Mouse (Mus musculus): Measurements from ENCODE around the gene Nhp2.

Gene Nhp2

DNA sequence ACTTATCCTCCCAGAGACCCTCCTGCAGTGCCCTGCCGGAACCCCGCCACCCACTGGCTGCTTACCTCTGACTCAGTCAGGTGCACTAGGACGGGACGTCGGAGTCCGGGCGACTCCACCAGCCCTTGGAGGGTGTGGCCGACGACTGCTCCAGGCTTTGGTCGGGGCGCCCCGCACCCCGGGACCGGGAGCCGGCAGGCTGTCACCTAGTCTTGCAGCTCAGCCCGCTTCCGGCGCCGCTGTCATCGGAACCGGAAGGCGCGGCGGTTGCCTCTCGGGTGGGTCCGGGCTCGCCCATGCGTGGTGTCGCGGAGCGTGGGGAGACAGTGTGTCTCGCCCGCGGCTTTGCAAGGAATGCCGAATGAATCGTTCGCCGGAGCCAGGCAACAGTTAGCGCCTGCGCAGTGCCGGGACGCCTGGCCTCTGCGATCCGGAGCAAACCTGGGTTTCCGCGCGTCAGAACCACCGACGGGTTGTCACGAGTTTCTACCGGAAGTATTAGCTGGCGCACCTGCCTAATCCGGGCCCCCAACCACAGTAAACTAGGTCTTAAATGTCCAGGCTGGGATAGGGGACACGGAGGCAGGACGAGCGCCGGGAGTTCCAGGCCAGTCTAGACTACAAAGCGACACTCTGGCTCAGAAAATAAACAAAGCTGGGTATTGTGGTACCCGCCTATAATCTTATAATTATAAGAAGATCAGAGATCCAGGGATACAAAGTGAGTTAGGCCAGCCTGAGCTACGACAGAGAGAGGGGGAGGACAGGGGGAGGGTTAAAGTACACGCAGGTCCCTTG, 16.2 kb downstream of the Nhp2 start, which contains the start of gene Rmnd5b:
Gene Rmnd5b, minus strand, starts transcription at position 372 of the 798 bp plus-strand sequence.
- peak; percentile 77 for DNase-seq (ENCODE audit: low read depth, low spot score)

DNA sequence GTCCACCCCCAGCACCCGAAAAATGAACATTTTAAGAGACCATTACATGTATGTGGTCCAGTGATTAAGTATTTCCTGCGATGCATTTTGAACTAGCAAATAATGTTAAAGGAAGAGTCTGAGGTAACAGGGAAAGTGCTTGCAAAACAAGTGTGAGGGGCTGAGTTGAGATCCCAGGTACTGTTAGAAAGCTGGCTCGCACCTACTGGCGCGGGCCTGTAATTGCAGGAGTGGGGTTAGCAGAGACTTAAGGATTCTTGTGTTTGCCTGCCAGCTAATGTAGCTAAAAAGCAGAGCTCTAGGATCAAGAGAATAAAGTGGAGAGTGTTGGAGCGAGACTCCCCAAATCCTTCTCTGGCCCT, 16.8 kb downstream of the Nhp2 start:
- DNase-seq (ENCODE audit: low read depth, low spot score), result no peak

DNA sequence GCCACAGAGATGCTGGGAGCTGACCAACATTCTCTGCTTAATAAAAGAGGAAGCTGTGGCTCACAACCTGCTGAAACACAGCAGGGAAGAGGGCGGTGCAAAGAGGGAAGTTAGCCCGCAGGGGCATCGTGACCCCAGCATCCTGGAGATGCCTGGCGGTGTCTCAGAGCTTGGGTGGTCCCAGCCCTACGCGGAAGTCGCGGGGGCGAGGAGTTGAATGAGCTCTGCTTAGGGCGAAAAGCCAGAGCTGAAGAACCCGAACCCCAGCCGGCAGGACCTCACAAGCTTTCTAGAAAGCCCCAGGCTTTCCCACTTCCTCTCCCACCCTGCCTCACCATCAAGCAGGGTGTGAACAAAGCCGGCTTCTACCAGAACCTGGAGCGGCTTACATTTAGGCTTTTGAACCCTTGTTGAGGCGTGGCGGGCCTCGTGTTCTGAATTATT, 18.5 kb downstream of the Nhp2 start:
- no peak for DNase-seq (ENCODE audit: low read depth, low spot score)

DNA sequence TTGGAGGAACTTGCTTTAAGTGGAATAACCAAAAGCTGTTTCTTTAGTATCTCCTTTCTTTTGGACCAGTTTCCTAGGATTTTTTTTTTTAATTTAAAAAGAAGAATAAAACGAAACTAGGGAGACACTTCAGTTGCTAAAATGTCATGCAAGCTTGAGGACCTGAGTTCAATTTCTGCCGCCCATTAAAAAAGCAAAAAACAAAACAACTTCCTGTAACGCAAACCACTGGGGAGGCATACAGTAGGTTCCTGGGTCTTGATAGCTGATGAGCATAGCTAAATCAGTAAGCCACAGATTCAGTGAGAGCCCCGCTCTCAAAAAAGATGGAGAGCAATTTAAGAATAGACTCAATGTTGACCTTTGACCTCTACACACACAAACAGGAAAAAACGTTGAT, 19.0 kb downstream of the Nhp2 start:
- DNase-seq (ENCODE audit: low read depth, low spot score), result no peak

DNA sequence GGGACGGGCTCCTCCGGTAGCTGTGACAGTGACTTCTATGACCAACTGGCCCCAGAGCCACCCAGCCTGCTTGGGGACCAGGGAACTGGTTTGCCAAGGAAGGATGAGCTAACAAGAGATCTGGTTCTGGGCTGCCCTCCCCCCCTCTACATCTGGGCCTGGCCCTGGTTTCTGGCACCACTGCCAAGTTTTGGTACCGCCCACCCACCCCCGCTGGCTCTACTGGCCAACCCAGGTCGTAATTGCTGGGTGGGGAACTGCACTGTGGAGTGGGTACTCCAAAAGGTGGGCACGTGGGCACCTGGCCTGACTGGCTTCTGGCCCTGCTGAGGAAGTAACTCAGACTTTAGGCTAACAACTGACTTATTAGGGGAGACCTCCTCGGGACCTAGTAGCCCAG, 21.2 kb downstream of the Nhp2 start:
- no peak for DNase-seq (ENCODE audit: low read depth, low spot score)

DNA sequence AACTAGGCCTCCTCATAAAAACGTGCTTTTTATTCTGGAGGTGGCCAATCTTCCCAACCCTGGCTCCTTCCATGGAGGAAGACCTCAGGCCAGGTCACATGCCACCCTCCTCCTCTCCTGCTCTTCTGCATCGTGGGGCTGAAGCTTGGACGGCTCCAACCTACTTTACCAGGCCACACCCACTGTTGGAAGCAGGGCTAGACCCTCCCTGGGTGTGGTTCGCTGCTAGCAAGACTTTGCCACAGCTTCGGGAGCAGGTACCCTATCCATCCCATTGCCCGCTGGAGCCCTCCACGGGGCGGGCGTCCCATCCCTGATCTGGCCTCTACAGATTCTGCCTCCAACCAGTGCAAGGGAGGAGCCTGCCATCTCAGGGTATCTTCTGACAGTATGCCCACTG, 23.7 kb downstream of the Nhp2 start:
- no peak for DNase-seq (ENCODE audit: low read depth, low spot score)

DNA sequence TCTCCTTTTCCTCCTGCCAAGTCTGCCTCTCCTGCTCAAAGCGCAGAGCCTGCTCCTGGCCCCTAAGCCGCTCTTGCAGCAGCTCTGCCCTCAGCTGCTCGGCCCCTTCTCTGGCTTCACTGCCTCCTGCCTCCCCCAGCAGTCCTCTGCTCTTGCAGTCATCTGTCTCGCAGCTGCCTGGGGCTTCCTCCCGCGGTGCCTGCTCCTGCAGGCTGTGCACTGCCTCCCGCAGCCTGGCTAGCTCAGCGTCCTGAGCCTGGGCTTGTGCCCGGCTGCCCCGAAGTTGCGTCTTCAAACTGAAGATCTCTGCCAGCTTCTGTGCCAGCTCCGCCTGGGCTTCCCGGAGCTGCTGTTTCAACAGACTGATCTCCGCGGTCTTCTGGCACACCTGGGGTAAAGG, 24.2 kb downstream of the Nhp2 start:
- no peak for DNase-seq (ENCODE audit: low read depth, low spot score)

DNA sequence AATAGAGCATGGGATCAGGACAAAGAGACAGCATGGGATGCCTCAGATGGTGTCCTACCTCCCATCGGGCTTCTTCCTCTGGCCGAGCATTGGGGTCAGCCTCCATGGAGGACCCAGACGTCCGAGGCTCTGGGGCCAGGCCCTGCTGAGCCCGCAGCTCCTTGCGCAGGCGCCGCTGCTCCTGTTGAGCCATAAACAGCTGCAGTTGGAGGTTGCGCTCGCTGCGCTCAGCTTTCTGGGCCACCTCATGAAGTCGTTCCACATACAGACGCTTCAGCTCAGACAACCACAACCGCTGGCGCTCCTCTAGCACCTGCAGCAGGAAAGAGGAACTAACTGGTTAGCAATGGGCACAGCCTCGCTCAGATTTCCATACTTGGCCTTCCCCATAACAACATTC, 24.7 kb downstream of the Nhp2 start:
- DNase-seq (ENCODE audit: low read depth, low spot score), result no peak

DNA sequence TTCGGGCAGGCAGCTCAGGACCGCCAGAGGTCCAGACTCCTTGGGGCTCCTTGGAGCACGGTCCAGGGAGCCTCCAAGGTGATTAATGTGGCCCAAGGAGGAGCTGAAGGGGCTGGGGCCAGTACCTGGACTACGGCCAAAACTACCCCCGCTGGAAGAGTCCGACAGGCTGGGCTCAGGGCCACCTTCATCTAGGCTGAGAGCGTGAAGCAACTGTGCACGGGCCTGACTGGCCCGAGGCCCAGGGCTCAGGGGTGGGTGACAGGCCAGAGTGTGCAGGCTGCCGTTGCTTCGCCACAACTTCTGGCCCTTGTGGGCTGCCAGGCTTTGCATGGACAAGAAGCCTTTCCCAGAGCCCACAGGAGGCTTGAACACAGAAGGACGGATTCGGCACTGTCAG, 25.8 kb downstream of the Nhp2 start:
- DNase-seq (ENCODE audit: low read depth, low spot score), result no peak

DNA sequence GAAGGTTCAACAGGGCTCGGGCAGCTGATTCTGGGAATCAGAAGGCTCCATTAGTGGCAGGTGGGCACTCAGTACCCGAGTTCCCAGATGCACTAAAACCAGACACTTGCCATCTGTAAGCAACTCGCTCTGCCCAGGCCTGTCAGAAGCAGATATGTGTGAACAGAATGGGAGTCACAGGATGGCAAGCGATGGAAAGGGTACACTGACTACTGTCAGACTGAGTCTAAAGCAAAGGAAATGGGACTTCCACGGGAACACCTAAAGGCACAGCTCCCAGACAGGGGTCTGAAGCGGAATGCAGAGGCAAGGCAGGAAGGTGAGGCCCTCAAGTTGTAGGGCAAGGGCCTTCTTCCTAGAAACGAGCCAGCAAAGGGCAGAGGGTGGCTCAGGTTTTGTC, 26.7 kb downstream of the Nhp2 start:
- no peak for DNase-seq (ENCODE audit: low read depth, low spot score)

DNA sequence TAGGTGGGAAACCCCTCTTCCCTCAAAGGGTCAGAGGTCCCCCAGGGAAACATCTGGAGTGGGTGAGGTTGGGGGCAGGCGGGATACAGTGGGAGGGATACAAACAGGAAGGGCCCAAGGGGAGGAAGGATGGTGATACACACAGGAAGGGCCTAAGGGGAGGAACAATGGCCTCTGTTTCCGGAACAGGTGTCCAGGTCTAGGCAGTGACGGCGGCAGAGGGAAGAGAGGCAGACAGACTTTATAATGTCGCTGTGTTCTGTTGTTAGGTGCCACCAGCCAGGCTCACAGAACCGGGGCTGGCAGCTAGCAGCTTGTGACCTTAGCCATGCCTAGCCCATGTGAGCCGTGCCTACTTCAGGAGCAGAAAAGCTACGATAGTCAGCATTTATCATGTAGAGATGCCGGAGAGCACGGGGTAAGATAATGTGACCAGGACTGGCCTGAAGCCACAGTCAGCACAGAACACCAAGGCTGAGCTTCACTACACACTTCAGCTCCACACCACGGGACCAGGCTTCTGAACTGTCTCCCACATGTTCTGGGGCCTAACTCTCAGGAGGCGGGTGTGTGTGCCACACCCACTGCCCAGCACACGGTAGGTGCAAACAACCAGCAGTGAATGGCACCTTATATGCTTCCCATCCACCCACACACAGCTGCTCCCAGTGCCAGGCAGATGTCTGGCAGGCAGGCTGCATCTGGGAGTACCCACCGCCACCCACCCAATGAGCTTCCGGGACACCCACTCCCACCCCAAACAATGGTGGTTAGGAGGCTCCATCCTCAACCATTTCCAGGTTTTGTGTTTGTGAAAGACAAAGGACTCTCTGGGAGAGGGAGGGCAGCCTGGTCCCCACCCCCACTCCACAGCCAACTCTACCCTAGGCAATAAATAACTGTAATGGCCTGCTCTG, 27.5 kb downstream of the Nhp2 start:
- DNase-seq (ENCODE audit: low read depth, low spot score), result no peak

DNA sequence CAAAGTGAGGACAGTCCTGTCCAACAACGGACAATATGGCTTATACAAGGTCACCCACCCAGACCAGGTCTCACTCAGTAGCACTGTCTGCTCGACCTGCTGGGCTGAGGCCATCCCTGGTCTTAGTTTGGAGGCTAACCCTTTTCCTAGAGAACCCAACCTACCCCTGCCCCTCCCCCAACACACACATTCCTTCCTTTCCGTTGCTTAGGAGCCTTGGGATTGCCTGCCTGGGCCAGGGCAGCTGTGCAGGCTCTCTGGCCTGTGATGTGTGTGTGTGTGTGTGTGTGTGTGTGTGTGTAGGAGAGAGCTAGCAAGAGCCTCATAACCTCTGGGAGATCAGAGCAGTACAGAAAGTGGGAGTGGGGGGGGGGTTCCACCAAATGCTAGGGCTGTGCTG, 29.0 kb downstream of the Nhp2 start:
- no peak for DNase-seq (ENCODE audit: low read depth, low spot score)

DNA sequence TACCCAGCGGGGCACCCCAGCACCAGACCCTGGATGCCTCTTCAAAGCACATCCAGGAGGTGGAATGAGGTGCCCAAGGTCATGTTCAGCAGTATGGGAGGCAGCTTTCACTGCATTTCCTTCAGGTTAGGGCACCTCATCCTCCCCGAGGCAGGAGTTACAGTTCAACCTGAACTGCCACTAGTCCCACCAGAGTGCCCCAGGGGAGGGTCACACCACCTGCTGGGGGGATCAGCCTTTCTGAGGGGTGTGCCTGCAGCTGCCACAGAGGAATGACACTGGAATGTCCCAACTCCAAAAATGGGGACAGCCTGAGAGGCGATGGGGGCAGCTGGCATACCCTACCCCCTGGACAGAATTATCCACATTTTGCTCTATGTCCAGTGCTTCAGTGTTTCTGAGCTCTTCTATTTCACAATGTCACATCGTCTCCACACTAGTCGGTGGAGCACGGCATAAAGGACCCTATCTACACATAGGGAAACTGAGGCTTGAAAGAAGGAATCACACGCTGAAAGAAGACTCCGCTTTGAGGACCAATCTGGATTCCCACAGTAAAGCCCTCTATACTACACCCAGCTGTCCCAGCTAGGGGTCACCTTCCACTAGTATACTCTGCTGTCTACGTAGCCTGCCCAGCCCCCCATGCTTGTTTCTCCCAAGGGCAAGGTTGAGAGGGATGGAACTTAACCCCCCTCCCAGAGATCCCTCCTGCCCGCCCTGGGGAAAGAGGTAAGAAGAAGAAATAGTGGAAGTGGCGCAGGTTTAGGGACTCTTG, 29.8 kb downstream of the Nhp2 start:
- DNase-seq (ENCODE audit: low read depth, low spot score), result no peak

DNA sequence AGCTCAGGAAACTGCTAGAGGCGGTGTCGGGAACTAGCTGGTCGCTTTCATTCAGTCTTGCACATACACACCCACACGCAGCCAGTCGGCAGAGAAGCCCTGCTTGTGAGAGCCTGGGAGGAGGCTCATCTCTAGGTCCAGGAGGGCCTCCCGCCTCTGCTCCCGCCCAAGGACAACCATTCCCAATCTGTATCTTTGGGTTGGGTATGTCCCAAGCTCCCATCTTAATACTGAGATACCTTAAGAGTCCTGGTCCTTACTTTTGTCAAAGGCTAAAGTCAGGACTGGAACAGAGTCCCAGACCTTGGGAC, 30.3 kb downstream of the Nhp2 start:
- no peak for DNase-seq (ENCODE audit: low read depth, low spot score)

DNA sequence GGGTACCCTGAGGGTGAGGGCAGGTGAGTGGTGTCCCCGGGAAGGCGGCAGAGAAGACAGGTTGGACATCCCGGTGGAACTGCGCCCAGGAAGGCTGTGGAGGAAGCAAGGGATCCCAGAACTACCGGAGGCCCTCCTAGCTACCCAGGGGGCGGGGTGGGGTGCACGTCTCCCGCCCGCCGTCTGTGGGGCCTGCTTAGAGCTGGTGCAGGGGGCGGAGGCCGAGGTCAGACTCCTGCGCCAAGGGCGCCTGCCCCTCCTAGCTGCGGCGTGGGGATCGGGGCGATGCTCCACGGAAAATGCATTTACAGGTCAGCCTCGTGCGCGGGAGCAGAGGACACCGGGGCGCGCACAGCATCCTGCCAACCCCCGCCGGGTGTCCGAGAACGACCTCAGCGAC, 30.7 kb downstream of the Nhp2 start:
- no peak for DNase-seq (ENCODE audit: low read depth, low spot score)

DNA sequence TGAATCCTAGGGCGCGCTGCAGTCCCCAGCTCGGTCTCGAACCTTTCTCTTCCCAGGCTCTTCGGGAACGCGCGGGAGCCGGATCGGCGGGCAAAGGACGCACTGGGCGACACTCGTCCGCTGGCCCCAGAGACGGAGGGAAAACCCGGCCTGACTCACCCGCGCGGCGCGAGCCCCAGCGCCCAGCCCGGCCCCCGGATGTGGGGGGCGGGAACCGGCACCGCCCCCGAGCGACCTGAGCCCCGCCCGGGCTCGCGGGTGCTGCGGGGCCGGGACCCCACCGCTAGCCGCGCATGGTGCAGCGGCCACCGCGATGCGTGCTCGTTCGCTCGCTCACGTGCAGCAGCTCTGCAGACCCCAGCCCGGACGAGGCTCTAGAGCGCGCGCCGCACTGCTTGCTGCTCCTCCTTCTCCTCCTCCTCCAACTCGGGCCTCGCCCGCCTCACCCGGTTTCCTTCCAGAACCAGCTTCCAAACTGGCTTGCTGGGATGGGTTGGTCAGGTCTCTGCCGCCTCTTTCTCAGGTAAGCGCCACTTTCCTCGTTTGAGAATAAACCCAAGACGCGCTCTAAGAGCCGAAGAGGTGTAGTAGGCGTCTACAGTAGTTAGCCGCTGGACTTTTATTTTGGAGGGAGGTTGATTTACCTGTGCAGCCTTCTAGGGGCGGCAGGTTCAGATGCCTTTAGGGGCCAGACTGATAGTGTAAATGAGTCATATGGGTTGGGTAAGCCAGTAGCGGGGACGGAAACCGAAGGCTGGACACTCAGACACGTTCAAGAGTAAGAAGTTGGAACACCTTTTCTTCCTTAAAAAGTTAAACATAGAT, 31.4 kb downstream of the Nhp2 start, which contains the start of the genes N4bp3 and D930048N14Rik:
Gene N4bp3, minus strand, starts transcription at position 152 of the 825 bp plus-strand sequence.
Gene D930048N14Rik, plus strand, starts transcription at position 264 of the 825 bp plus-strand sequence.
- no peak for DNase-seq (ENCODE audit: low read depth, low spot score)

DNA sequence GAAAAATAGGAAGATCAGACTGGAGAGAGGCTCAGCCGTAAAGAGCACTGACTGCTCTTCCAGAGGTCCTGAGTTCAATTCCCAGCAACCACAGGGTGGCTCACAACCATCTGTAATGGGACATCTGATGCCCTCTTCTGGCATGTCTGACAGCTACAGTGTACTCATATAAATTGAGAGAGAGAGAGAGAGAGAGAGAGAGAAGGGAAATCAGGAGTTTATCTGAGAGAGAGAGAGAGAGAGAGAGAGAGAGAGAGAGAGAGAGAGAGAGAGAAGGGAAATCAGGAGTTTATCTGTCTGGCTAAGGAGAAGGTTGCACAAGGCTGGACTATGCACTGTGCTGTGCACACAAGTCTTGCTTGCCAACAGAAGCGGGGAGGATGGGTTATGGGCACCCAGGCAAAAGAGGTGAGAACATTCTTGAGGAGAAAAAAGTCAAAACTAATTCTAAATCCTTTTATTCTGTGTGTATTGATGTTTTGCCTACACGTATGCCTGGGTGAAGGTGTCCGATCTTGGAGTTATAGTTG, 33.4 kb downstream of the Nhp2 start:
- no peak for DNase-seq (ENCODE audit: low read depth, low spot score)

DNA sequence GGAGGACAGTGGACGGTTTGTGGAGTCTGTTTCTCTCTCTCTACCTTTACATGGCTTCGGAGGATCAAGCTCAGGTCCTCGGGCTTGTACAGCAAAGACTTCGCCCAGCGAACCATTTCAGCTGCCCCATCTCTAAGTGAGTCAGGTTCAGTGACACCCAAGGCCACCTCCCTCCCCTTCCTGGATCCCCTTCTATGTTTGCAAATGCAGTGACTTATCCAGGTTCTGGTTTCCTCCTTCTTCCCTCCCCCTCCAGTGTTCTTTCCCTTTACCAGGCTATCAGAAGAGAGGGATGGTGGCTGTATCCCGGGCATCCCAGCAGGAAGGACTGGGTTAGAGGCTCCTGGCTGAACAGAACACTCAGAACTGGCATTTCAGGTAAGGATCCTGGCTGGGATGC, 34.2 kb downstream of the Nhp2 start:
- no peak for DNase-seq (ENCODE audit: low read depth, low spot score)

DNA sequence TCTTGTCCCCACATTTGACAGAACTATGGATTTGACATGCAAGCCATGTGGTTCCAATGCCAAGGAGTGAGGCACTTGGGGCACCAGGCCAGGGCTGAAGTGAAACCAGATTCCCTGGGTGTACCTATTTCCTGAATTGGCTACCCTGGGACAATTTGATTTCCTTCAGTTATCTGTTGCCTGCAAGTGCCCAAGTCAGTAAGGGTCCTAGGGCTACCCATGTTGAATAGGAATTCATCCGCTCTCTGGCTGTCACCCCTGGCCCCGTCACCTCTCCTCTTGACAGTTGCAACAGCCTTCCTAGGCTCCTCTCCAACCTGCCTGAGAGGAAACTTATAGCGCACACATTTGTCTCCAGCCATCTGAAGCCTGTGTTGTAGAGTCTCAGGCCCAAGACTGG, 35.4 kb downstream of the Nhp2 start:
- DNase-seq (ENCODE audit: low read depth, low spot score), result no peak

DNA sequence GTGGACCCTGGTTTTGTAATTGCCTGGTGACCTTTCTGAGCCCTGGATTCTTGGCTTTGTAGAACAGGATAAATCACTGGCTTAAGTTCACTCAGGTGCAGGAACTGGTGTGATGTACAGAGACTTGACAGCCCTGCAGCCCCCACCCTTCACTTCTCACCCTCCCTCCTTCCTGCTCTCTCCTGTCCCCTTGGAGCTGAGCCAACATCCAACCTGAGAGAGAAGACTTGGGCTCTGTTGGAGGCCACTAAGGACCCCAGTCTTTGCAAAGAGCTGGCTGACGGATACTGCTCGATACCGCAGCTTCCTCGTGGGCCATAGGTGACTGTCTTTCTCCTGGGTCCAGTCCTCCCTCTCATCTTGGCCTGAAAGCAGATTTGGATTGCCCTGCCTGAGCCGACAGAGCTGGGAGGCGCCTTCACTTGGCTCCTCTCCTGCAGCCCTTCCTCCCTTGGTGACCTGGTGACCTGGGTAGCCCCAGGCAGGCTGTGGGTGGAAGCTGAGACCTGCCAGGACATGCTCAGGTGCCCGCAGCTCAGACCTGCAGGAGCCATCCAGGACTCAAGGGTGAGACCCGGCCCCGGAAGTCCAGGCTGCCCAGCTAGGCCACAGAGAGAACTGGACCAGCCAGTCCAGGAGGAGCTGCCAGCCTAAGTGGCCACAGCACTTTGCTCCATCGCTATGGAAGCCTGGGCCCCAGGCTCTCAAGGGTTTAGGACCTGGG, 37.4 kb downstream of the Nhp2 start:
- no peak for DNase-seq (ENCODE audit: low read depth, low spot score)
